Mouse (Mus musculus): ENCODE measurements around the gene Itgb1bp1. TPM values are rescaled to one million over a fixed set of nuclear protein-coding genes. Genes with fewer than 3 reads are reported as not detected.

Itgb1bp1 gene
- polyA plus RNA-seq (2016; fragmentation: Nextera tagmentation; extraction: Ambion mirVana), result 38.7 and 44.2 TPM in 2 replicates

DNA sequence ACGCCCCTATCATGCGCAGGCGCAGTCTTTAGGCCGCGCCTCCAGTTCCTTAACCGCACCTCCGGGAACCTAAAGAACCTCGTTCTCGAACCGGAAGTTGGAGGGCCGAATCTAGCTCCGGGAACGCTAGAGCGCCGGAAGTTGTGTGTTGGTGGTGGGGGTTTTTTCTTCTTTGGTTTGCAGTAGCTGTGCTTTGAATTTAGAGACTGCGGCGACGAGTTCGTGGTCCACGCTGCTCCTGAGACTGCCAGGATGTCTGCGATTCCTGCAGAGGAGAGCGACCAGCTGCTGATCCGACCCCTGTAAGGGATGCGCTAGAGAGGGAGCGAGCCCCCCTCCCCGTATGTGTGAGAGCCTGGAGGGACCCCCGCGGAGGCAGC, at the start of gene Itgb1bp1:
Itgb1bp1 (minus strand) TSS at position 42 of the 380 bp plus-strand sequence.
- peaks cover 19% of the 10 kb centered on the region for H3K4me1 ChIP-seq
- peak within 1 kb of the TSS; percentile 92 for H3K27ac ChIP-seq
- no peaks in the 10 kb centered on the region for H3K9me3 ChIP-seq
- peaks cover 28% of the 10 kb centered on the region for H3K36me3 ChIP-seq (replicated peaks)
- H3K27me3 ChIP-seq (ENCODE audit: poor library complexity, severe bottlenecking), result no peaks in the 10 kb centered on the region
- H3K4me3 ChIP-seq, result peak within 1 kb of the TSS; percentile 84
- peak; percentile 97 for DNase-seq (ENCODE audit: extremely low spot score, low spot score)
- WGBS, result under 1% methylated on average over 28 of the region's 28 CpGs

- 94% methylated on average over 7 of the region's 7 CpGs for WGBS
- no peaks in the 10 kb centered on the region for H3K27me3 ChIP-seq (ENCODE audit: poor library complexity, severe bottlenecking)
- DNase-seq (ENCODE audit: extremely low spot score, low spot score), result no peak
- no peak overlapping the region for H3K27ac ChIP-seq
- no peak overlapping the region for H3K4me3 ChIP-seq
- H3K4me1 ChIP-seq, result no peaks in the 10 kb centered on the region
- H3K9me3 ChIP-seq, result no peaks in the 10 kb centered on the region
- peaks cover 91% of the 10 kb centered on the region for H3K36me3 ChIP-seq (replicated peaks)
These were observed 49.8 kb upstream of the Itgb1bp1 start for GRCm38 (mm10) chr12:21335869-21336268.

GRCm38 (mm10) chr12:21333766-21334165, 47.7 kb upstream of the Itgb1bp1 start:
- Histone ChIP-seq H3K9me3 (no peaks in the 10 kb centered on the region), H3K4me1 (no peaks in the 10 kb centered on the region), H3K36me3 (replicated peaks) (peaks cover 91% of the 10 kb centered on the region), H3K27me3 (ENCODE audit: poor library complexity, severe bottlenecking) (no peaks in the 10 kb centered on the region), H3K27ac (no peak overlapping the region), H3K4me3 (no peak overlapping the region)
- no peak for DNase-seq (ENCODE audit: extremely low spot score, low spot score)
- WGBS, result 91% methylated on average over 5 of the region's 5 CpGs

- Histone ChIP-seq H3K4me3 (no peak overlapping the region), H3K27ac (no peak overlapping the region), H3K27me3 (ENCODE audit: poor library complexity, severe bottlenecking) (no peaks in the 10 kb centered on the region), H3K36me3 (replicated peaks) (peaks cover 93% of the 10 kb centered on the region), H3K9me3 (no peaks in the 10 kb centered on the region), H3K4me1 (no peaks in the 10 kb centered on the region)
- WGBS, result 98% methylated on average over 7 of the region's 7 CpGs
- DNase-seq (ENCODE audit: extremely low spot score, low spot score), result no peak
These were observed 46.9 kb upstream of the Itgb1bp1 start for GRCm38 (mm10) chr12:21333021-21333420.

DNA sequence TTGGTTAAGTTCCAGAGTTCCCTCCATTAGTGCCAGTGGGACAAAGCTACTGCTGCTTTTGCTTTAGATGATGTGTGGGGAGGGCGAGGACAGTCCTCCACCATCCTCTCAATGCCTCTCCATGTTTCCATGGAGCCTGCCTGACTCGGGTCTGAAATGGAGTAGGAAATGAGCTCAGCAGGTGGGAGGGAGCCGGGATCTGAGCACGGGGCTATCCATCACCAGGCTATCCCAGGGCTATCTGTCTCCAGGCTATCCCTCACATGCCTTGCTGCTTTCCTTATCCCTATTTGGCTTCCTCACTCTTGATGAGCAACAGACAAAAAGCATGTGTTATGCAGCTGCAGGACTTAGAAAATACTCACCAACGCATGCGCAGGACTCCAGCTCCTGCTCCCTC, 45.6 kb upstream of the Itgb1bp1 start:
- Histone ChIP-seq H3K4me1 (no peaks in the 10 kb centered on the region), H3K27me3 (ENCODE audit: poor library complexity, severe bottlenecking) (no peaks in the 10 kb centered on the region), H3K4me3 (no peak overlapping the region), H3K36me3 (replicated peaks) (peaks cover 97% of the 10 kb centered on the region), H3K27ac (no peak overlapping the region), H3K9me3 (no peaks in the 10 kb centered on the region)
- 83% methylated on average over 6 of the region's 6 CpGs for WGBS
- no peak for DNase-seq (ENCODE audit: extremely low spot score, low spot score)

- H3K9me3 ChIP-seq, result no peaks in the 10 kb centered on the region
- H3K27ac ChIP-seq, result no peak overlapping the region
- 89% methylated on average over 10 of the region's 10 CpGs for WGBS
- H3K27me3 ChIP-seq (ENCODE audit: poor library complexity, severe bottlenecking), result no peaks in the 10 kb centered on the region
- no peak overlapping the region for H3K4me3 ChIP-seq
- H3K4me1 ChIP-seq, result no peaks in the 10 kb centered on the region
- no peak for DNase-seq (ENCODE audit: extremely low spot score, low spot score)
- H3K36me3 ChIP-seq (replicated peaks), result peaks cover 97% of the 10 kb centered on the region
These were observed 45.0 kb upstream of the Itgb1bp1 start for GRCm38 (mm10) chr12:21330961-21331576.

DNA sequence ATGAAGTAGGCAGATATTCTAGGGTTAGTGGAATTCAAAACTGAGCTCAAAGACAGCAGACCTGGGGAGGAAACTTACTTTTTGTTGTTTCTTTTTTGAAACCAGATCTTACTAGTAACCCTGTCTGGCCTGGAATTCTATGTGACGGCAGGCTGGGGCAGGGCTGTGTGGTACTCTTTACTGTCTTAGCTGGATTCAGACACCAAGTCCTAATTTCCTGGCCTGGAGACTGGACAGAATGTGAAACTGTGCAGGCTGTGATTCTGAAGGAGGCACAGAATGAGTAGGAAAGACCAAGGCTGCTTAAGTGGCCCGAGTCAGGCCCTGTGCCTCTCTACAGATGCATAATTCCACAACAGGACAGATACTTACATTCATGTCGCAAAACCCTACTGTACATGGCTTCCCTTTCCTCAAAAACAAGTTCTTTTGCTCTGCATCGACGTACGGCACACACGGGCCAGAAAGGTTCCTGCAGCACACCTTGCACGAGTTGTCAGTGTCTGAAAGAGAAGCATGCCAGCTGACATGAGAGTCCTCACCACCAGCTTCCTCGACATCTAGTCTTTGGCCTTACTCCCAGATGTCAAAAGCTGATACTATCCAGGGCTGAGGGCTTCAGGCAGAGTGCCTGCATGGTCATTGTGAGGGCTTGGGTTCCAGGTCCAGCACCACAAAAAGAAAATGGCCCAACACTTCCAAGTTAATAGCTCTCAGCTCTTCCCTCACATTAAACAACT, 43.7 kb upstream of the Itgb1bp1 start:
- H3K4me3 ChIP-seq, result no peak overlapping the region
- WGBS, result 92% methylated on average over 9 of the region's 9 CpGs
- DNase-seq (ENCODE audit: extremely low spot score, low spot score), result no peak
- no peaks in the 10 kb centered on the region for H3K9me3 ChIP-seq
- H3K36me3 ChIP-seq (replicated peaks), result peaks cover 97% of the 10 kb centered on the region
- no peaks in the 10 kb centered on the region for H3K4me1 ChIP-seq
- no peaks in the 10 kb centered on the region for H3K27me3 ChIP-seq (ENCODE audit: poor library complexity, severe bottlenecking)
- no peak overlapping the region for H3K27ac ChIP-seq

GRCm38 (mm10) chr12:21326325-21326724, 40.2 kb upstream of the Itgb1bp1 start:
- 96% methylated on average over 3 of the region's 3 CpGs for WGBS
- no peaks in the 10 kb centered on the region for H3K4me1 ChIP-seq
- no peak for DNase-seq (ENCODE audit: extremely low spot score, low spot score)
- peaks cover 100% of the 10 kb centered on the region for H3K36me3 ChIP-seq (replicated peaks)
- no peaks in the 10 kb centered on the region for H3K27me3 ChIP-seq (ENCODE audit: poor library complexity, severe bottlenecking)
- no peak overlapping the region for H3K4me3 ChIP-seq
- no peaks in the 10 kb centered on the region for H3K9me3 ChIP-seq
- no peak overlapping the region for H3K27ac ChIP-seq

DNA sequence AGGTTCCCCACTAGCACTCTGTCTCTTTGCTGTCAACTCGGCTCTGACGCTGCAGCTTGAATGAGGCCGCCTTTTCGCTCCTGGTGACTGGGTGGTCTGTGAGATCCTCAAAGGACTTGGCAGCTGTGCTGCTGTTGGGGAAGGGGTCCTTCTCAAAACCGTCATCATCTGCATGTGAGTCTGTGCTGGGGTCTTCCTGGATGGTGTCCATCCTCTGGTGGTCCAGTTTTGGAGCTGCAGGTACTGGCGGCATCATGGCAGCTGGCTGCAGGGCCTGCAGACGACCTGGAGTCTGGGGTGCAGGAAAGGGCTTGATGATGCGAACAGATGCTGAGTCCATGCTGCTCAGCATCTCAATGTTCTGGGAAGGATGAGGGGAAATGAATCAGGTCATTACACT, 39.2 kb upstream of the Itgb1bp1 start:
- H3K9me3 ChIP-seq, result no peaks in the 10 kb centered on the region
- H3K27ac ChIP-seq, result no peak overlapping the region
- H3K4me3 ChIP-seq, result no peak overlapping the region
- no peaks in the 10 kb centered on the region for H3K27me3 ChIP-seq (ENCODE audit: poor library complexity, severe bottlenecking)
- WGBS, result 92% methylated on average over 8 of the region's 8 CpGs
- H3K36me3 ChIP-seq (replicated peaks), result peaks cover 100% of the 10 kb centered on the region
- H3K4me1 ChIP-seq, result no peaks in the 10 kb centered on the region
- DNase-seq (ENCODE audit: extremely low spot score, low spot score), result no peak

DNA sequence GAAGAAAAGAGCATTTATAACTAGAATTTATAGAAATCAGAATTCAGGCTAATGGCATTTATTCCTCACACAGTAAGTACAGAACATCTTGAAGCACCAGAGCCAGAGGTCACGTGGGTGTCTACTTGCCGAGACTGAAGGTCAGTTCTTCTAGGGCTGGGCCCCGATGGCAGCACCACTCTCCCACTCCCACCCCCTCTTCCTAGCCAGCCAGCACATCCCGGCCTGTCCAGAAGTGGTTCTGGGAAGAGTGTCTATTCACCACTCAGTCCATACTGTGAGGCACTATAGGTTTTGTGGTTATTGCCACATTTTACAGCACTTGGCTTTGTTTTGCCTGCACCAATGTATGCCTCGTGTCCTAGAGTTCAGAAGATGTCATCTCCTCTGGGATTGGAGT, 38.0 kb upstream of the Itgb1bp1 start:
- Histone ChIP-seq H3K27ac (no peak overlapping the region), H3K4me3 (no peak overlapping the region), H3K4me1 (no peaks in the 10 kb centered on the region), H3K9me3 (no peaks in the 10 kb centered on the region), H3K27me3 (ENCODE audit: poor library complexity, severe bottlenecking) (no peaks in the 10 kb centered on the region), H3K36me3 (replicated peaks) (peaks cover 99% of the 10 kb centered on the region)
- DNase-seq (ENCODE audit: extremely low spot score, low spot score), result no peak
- WGBS, result 89% methylated on average over 5 of the region's 5 CpGs

DNA sequence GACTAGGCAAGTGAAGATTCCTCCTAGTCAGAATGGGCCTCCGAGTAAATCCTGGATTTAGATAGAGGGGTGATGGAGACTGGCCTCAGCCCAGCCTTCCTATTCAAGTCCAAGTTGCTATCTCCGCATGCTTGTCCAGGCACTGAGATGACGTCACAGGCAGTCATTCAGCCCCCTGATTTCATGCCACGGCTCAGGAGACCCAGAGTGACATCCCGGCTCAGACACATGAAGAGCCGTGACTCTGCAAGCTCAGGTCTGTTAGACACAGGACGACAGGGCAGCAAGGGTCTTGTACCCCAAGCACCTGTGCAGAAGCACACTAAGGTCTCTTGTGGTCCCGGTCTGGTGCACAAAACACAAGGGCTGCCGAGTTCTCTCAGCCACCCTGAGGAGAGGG, 36.8 kb upstream of the Itgb1bp1 start:
- Histone ChIP-seq H3K27me3 (ENCODE audit: poor library complexity, severe bottlenecking) (no peaks in the 10 kb centered on the region), H3K4me1 (no peaks in the 10 kb centered on the region), H3K4me3 (no peak overlapping the region), H3K27ac (no peak overlapping the region), H3K9me3 (no peaks in the 10 kb centered on the region), H3K36me3 (replicated peaks) (peaks cover 93% of the 10 kb centered on the region)
- no peak for DNase-seq (ENCODE audit: extremely low spot score, low spot score)
- 91% methylated on average over 9 of the region's 9 CpGs for WGBS

DNA sequence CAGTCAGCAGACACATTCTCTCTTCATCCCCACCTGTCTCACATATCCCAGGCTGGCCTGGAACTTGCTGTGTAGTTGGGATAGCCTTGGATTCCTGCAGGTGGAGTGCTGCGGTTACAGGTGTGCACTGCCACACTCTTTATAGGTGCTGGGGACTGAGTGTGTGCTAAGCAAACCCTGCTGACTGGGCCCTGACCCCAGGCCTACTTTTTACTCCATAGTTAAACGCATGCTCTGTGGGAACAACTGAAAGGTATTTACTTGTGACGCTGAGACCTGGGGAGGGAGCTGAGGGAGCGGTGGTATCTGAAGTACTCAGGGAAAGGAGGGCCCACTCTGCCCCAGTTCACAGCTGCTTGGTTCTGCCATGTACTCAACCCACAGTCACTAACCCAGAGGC, 36.2 kb upstream of the Itgb1bp1 start:
- Histone ChIP-seq H3K27ac (no peak overlapping the region), H3K4me3 (no peak overlapping the region), H3K27me3 (ENCODE audit: poor library complexity, severe bottlenecking) (no peaks in the 10 kb centered on the region), H3K36me3 (replicated peaks) (peaks cover 88% of the 10 kb centered on the region), H3K4me1 (peaks cover under 1% of the 10 kb centered on the region; the same call in 1 of the 2 replicates), H3K9me3 (no peaks in the 10 kb centered on the region)
- no peak for DNase-seq (ENCODE audit: extremely low spot score, low spot score)
- 87% methylated on average over 4 of the region's 4 CpGs for whole genome bisulfite sequencing

- no peak overlapping the region for H3K4me3 ChIP-seq
- 89% methylated on average over 9 of the region's 9 CpGs for WGBS
- H3K27me3 ChIP-seq (ENCODE audit: poor library complexity, severe bottlenecking), result no peaks in the 10 kb centered on the region
These were observed 35.1 kb upstream of the Itgb1bp1 start for GRCm38 (mm10) chr12:21321170-21321569.

More at GRCm38 (mm10) chr12:21321170-21321569, 35.1 kb upstream of the Itgb1bp1 start:
- Histone ChIP-seq H3K27ac (no peak overlapping the region), H3K36me3 (replicated peaks) (peaks cover 76% of the 10 kb centered on the region), H3K4me1 (peaks cover 7% of the 10 kb centered on the region), H3K9me3 (no peaks in the 10 kb centered on the region)
- no peak for DNase-seq (ENCODE audit: extremely low spot score, low spot score)

Measured in forebrain, embryonic 10.5 days (tissue).